Mouse (Mus musculus): ENCODE data around the gene Ankrd42. TPM values are rescaled to one million over a fixed set of nuclear protein-coding genes. Genes with fewer than 3 reads are reported as not detected.

Gene Ankrd42
- polyA plus RNA-seq, 1 experiment = 0.03 TPM

DNA sequence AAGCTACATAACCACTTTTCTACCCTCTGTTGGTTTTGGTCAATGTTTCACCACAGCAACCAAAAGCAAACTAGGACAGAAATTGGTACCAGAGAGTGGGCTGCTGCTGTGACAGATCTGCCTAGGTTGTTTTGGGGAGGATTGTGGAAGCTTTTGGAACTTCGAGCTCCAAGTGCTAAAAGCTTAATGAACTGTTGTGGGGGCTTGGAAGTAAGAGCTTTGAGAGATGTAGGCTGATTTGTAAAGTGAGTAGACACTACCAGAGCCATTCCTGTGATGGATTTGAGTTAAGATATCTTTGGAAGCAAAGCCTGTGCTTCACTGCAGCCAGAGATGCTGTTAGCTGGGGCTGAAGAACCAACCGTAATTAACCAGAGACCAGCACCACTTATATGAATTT is 46.1 kb downstream of the Ankrd42 start:
- no peaks in the 10 kb centered on the region for H3K4me1 ChIP-seq (ENCODE audit: control insufficient read depth)
- TF ChIP-seq TAL1 (IDR thresholded peaks at IDR 0.05; ENCODE audit: low read length) (no peak), GATA1 (IDR thresholded peaks at IDR 0.05; ENCODE audit: low read length) (no peak)
- H3K4me3 ChIP-seq (replicated peaks) = no peak overlapping the region
- H3K36me3 ChIP-seq (ENCODE audit: control insufficient read depth) = no peaks in the 10 kb centered on the region
- no peaks in the 10 kb centered on the region for H3K27me3 ChIP-seq (ENCODE audit: control insufficient read depth)
- no peaks in the 10 kb centered on the region for H3K9me3 ChIP-seq (ENCODE audit: control insufficient read depth, low read length)

DNA sequence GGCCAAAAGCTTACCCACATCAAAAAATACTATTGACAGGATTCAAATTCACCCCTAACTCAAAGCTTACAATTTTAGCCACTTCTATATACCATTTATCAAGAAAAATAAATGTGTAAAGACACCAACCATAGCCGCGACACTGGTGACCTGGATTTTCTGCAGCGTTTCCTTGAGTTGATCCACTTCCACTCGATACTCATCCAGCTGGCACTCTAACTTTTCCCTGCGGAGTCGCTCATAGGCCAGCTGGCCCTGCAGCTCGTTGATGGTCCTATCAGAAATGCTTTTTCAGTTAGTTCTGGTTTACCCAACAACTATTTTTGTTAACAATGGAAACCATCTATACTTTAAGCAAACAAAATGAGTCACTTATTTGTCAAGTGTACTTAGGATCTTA is 47.0 kb downstream of the Ankrd42 start:
- no peaks in the 10 kb centered on the region for H3K36me3 ChIP-seq (ENCODE audit: control insufficient read depth)
- no peaks in the 10 kb centered on the region for H3K4me1 ChIP-seq (ENCODE audit: control insufficient read depth)
- H3K9me3 ChIP-seq (ENCODE audit: control insufficient read depth, low read length) = no peaks in the 10 kb centered on the region
- H3K4me3 ChIP-seq (replicated peaks) = no peak overlapping the region
- no peaks in the 10 kb centered on the region for H3K27me3 ChIP-seq (ENCODE audit: control insufficient read depth)
- no peak for TF ChIP-seq TAL1 (IDR thresholded peaks at IDR 0.05; ENCODE audit: low read length)
- TF ChIP-seq GATA1 (IDR thresholded peaks at IDR 0.05; ENCODE audit: low read length) = no peak

DNA sequence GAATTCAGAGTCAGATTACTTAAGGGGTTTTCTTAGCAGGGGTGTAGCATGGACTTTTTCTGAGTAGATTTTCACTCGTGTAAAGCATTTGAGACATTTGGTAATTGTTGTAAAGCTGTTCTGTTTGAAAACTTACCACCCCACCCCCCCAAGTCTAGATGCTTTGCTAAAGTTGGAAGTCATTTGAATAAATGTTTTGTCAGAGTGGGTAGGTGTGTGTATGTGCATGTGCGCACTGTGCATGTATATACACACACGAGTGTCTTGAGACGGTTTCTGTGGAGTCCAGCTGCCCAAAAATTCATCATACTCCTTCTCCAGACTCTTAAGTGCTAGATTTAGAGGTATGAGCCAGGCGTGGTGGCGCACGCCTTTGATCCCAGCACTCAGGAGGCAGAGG is 53.4 kb downstream of the Ankrd42 start:
- Histone ChIP-seq H3K4me1 (ENCODE audit: control insufficient read depth) (no peaks in the 10 kb centered on the region), H3K9me3 (ENCODE audit: control insufficient read depth, low read length) (no peaks in the 10 kb centered on the region), H3K4me3 (replicated peaks) (no peak overlapping the region), H3K27me3 (ENCODE audit: control insufficient read depth) (no peaks in the 10 kb centered on the region), H3K36me3 (ENCODE audit: control insufficient read depth) (no peaks in the 10 kb centered on the region; the same call in 1 of the 2 replicates)
- TF ChIP-seq TAL1 (IDR thresholded peaks at IDR 0.05; ENCODE audit: low read length) = no peak
- no peak for TF ChIP-seq GATA1 (IDR thresholded peaks at IDR 0.05; ENCODE audit: low read length)

DNA sequence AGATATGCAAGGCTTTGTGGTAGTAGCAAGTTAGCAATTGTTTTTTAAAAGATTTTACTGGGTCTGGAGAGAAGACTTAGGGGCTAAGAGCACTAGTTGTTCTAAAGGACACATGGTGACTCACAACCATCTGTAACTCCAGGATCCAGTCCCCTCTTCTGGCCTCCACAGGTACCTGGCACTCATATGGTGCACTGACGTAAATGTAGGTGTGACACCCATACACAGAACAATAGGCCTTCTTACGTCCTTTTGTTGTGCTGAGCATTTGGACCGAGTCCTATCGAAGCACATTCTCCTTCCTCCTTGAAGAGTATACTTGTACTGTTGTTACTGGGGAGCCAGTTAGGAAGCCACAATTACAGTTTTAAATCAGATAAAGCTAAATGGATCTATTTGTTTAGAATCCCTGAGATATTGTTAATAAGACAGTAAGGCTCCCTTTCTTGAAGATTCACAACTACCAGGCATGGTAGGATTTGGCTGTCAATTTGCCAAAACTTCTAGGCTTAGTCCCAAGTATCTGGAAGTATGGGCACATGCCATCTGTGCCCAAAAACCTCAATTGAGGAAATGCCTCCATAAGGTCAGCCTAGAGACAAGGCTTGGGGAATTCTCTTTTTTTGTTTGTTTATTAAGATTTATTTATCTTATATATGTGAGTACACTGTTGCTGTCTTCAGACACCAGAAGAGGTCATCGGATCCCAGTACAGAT is 56.3 kb downstream of the Ankrd42 start:
- TF ChIP-seq GATA1 (IDR thresholded peaks at IDR 0.05; ENCODE audit: low read length) = no peak
- no peak for TF ChIP-seq TAL1 (IDR thresholded peaks at IDR 0.05; ENCODE audit: low read length)
- Histone ChIP-seq H3K36me3 (ENCODE audit: control insufficient read depth) (no peaks in the 10 kb centered on the region; the same call in 1 of the 2 replicates), H3K4me3 (replicated peaks) (no peak overlapping the region), H3K4me1 (ENCODE audit: control insufficient read depth) (no peaks in the 10 kb centered on the region), H3K9me3 (ENCODE audit: control insufficient read depth, low read length) (no peaks in the 10 kb centered on the region), H3K27me3 (ENCODE audit: control insufficient read depth) (no peaks in the 10 kb centered on the region)

DNA sequence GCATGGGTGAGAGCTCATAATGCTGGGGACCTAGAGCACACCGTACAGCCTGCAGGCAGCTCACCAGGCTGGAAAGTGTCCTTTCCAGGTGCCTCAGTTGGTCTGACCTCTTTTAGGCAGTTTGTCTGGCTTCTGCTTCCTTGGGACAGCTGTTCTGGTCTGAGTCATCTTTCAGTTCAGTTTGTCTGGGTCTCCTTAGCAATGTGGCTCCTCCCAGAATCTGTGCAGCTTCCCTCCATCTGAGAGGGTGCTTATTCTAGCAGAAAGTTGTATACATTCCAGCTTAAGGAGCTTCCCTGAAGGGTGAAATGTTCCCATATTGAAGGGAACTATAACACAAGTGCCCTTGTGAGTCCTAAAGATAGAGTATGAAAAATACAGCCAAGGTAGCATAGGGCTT is 70.2 kb downstream of the Ankrd42 start:
- no peaks in the 10 kb centered on the region for H3K9me3 ChIP-seq (ENCODE audit: control insufficient read depth, low read length)
- no peaks in the 10 kb centered on the region for H3K27me3 ChIP-seq (ENCODE audit: control insufficient read depth)
- TF ChIP-seq GATA1 (IDR thresholded peaks at IDR 0.05; ENCODE audit: low read length) = no peak
- no peak for TF ChIP-seq TAL1 (IDR thresholded peaks at IDR 0.05; ENCODE audit: low read length)
- no peak overlapping the region for H3K4me3 ChIP-seq (replicated peaks)
- H3K36me3 ChIP-seq (ENCODE audit: control insufficient read depth) = no peaks in the 10 kb centered on the region; the same call in 1 of the 2 replicates
- H3K4me1 ChIP-seq (ENCODE audit: control insufficient read depth) = peaks cover 6% of the 10 kb centered on the region

DNA sequence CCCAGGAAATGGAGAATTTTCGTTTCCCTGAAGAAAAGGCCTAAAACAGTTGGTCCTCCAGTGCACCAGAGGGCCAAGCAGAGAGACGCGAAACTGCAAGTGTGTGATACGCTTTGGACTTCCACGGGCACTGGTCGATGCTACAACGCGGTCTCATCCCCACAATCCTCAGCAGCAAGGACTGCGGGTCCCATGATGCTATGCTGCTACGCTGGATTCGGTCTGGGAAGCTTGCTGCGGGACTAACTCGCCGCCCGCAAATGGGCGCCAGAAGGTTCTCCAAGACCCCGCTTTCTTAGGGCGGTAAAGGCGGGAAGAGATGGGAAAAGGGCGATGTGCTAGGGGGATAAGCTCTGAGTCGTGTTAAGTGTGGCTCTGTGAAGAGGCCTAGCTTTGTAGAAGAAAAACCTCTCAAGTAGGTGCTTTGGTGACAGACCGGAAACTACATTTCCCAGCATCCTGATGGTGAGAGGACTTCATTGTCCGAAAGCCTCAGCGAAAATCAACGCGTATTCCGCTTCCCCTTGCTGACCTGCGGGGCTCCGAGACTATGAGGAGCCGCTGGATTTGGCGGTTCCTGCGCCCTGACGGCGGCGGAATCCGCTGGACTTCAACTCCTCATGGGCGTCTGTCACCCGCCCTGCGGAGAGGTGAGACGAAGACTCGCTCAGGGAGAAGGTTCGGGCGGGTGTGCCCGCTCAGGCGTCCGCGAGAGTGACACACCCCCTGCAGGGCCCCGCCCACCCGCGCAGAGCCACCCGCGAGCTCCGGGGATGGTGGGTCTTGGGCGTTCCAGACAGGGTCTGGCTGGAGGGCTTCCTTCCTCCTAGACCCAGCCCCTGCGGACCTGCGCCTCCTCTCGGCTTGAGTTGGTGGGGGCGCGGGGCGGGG is 75.7 kb downstream of the Ankrd42 start, which contains the start of gene Ccdc90b:
Gene Ccdc90b (plus strand): TSS at position 164 of the 891 bp plus-strand sequence.
- no peaks in the 10 kb centered on the region for H3K27me3 ChIP-seq (ENCODE audit: control insufficient read depth)
- peak within 1 kb of the TSS; percentile 76 for H3K4me3 ChIP-seq (replicated peaks)
- H3K9me3 ChIP-seq (ENCODE audit: control insufficient read depth, low read length) = no peaks in the 10 kb centered on the region
- H3K36me3 ChIP-seq (ENCODE audit: control insufficient read depth) = no peaks in the 10 kb centered on the region
- TF ChIP-seq TAL1 (IDR thresholded peaks at IDR 0.05; ENCODE audit: low read length) = no peak
- no peak for TF ChIP-seq GATA1 (IDR thresholded peaks at IDR 0.05; ENCODE audit: low read length)
- H3K4me1 ChIP-seq (ENCODE audit: control insufficient read depth) = peaks cover 45% of the 10 kb centered on the region

DNA sequence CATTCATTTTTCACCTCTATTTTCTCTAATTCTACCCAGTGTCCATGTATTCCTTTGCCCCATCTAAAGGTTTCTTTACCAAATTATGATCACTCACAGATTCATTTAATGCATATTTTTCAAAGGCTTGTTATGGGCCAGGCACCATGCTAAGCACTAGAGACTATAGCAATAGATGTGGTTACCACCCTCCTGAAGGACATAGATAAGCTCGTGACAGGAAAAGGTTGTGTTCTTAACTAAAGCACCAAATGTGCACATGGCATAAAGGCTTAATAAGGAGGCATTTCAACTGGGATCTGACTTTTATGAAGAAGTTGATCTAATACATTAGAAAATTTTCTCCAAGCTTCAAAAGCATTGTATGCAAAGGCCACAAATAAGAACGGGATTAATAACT is 78.2 kb downstream of the Ankrd42 start:
- H3K27me3 ChIP-seq (ENCODE audit: control insufficient read depth) = no peaks in the 10 kb centered on the region
- no peak overlapping the region for H3K4me3 ChIP-seq (replicated peaks)
- no peaks in the 10 kb centered on the region for H3K9me3 ChIP-seq (ENCODE audit: control insufficient read depth, low read length)
- H3K36me3 ChIP-seq (ENCODE audit: control insufficient read depth) = no peaks in the 10 kb centered on the region
- TF ChIP-seq TAL1 (IDR thresholded peaks at IDR 0.05; ENCODE audit: low read length) = peak; percentile 39; the same call in 1 of the 3 replicates
- no peak for TF ChIP-seq GATA1 (IDR thresholded peaks at IDR 0.05; ENCODE audit: low read length)
- H3K4me1 ChIP-seq (ENCODE audit: control insufficient read depth) = peaks cover 45% of the 10 kb centered on the region

DNA sequence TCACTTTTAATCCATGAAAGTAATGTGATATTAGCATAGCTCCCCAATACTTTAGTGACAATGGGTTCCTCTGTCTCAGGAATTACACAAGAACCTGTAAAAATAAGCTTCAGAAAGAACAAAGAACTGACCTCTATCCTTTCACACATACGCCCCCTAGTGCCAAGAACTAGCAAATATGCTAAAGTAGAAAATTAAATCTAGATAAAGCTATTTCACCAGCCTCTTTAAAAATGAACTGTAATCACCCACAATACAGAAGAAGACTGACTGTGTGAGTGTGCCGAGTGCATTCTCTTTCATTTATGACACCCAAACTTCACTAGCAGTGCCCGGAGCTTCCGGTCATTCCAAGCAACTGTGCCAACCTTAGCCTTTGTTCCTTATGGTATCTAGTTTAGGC is 86.0 kb downstream of the Ankrd42 start:
- TF ChIP-seq TAL1 (IDR thresholded peaks at IDR 0.05; ENCODE audit: low read length) (no peak), GATA1 (IDR thresholded peaks at IDR 0.05; ENCODE audit: low read length) (no peak)
- Histone ChIP-seq H3K4me1 (ENCODE audit: control insufficient read depth) (no peaks in the 10 kb centered on the region), H3K9me3 (ENCODE audit: control insufficient read depth, low read length) (no peaks in the 10 kb centered on the region), H3K27me3 (ENCODE audit: control insufficient read depth) (no peaks in the 10 kb centered on the region; the same call in 1 of the 2 replicates), H3K36me3 (ENCODE audit: control insufficient read depth) (no peaks in the 10 kb centered on the region), H3K4me3 (replicated peaks) (no peak overlapping the region)

Measured in erythroblast, embryonic 14.5 days (primary cell).